Mouse (Mus musculus) bone marrow, adult 2 months (tissue): ENCODE measurements at regions not wholly inside any gene's neighbourhood (a gene's known extent, or its start where the extent isn't known, plus 50 kb on each side); places are given as distances from the start of the nearest gene placed in this dataset.

ENCODE experiments used
- H3K27ac ChIP-seq: fragments of 200-500 bp; 2 replicates; pipeline ENCODE4 v1.5.1; 2012; ENCODE audit warnings: low read depth, mild to moderate bottlenecking, control low read depth, inconsistent platforms, low read length; ENCODE audit not compliant: control insufficient read depth, poor library complexity, insufficient read depth
- H3K4me1 ChIP-seq: fragments of 200-500 bp; 2 replicates; pipeline ENCODE4 v1.6.1; 2011; ENCODE audit warnings: low read length; ENCODE audit not compliant: control insufficient read depth, insufficient read depth
- H3K4me3 ChIP-seq: fragments of 200-500 bp; replicated peaks from 2 replicates; pipeline ENCODE3; 2011; ENCODE audit warnings: mild to moderate bottlenecking, low read depth, low read length, control low read depth; ENCODE audit not compliant: control insufficient read depth
- CTCF ChIP-seq: fragments of 200-500 bp; IDR thresholded peaks from 2 replicates; pipeline ENCODE4 v1.5.1; 2011; ENCODE audit warnings: low read length, control low read depth; ENCODE audit not compliant: control insufficient read depth, insufficient read depth
- POLR2A ChIP-seq: fragments of 200-500 bp; IDR thresholded peaks from 2 replicates; pipeline ENCODE4 v1.6.1; 2011; ENCODE audit warnings: low read depth, mild to moderate bottlenecking, control low read depth, low read length, borderline replicate concordance; ENCODE audit not compliant: control insufficient read depth
- WGBS: fragments of 180-500 bp; shearing (Covaris S2); methylation state at CpG from one replicate; pipeline ENCODE4 v1.1.7; 2018; 5-methylcytosine and 5-hydroxymethylcytosine counted together

DNA sequence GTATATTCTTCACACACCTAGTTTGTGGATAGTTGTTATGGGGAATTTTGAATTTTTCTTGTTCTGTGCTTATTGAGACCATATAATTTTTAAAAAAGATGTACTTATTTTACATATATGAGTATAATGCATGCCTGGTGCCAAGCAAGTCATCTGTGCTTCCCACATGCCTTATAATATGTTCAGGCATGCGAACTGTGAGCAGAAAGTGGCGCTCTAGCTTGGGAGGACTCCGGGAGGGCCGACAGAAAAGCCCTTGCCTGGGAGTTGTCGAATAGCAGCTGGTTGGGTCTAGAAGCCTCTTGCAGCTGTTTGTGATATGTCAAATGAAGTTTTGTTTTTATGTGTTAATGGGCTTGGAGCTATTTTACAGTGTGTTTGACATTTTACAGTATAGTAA is 323.8 kb downstream of the Slc4a3 start:
- 78% methylated on average over 5 of the region's 5 CpGs for WGBS
- H3K4me3 ChIP-seq, result no peak overlapping the region
- no peak for TF ChIP-seq POLR2A
- no peak for TF ChIP-seq CTCF
- no peaks in the 10 kb centered on the region for H3K4me1 ChIP-seq
- H3K27ac ChIP-seq, result no peak overlapping the region

DNA sequence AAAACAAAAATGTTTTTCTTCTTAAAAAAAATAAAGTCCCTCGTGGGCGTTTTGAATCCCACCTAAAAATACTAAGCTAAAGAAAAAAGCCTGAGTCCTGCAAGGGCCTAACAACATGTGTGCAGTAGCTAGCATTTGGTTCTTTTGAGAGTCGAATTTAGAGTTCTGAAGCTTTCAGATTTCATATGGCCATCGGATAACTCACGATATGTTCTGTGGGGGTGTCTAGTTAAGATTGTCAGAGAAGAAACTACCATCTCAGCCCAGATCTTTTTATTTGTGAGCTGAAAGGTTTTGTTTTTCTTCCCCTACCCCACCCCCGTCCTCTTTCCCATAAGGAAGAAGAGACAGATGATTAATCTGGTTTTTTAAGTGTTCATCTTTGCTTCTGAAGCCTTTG is 327.8 kb downstream of the Slc4a3 start:
- TF ChIP-seq POLR2A (no peak), CTCF (no peak)
- 72% methylated on average over 6 of the region's 6 CpGs for WGBS
- Histone ChIP-seq H3K27ac (no peak overlapping the region), H3K4me3 (no peak overlapping the region), H3K4me1 (no peaks in the 10 kb centered on the region)

DNA sequence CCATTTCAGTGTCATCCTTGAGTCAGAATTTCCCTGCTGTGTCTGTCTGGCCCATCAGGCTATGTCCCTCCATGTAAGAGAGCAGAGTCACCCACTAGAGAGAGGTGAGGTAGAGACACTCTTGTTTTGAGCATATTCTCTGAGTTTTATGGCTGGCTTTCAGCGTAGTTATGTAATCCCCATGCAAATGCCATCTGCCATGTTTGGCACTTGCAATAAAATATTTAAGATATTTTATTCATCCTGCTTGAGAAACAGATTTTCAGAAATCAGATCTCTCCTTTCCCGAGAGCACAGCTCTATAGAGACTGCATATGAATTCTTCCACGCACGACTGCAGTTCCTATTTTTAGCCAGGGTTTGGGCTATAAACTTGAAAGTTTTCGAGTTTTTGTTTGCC is 331.1 kb downstream of the Slc4a3 start:
- H3K27ac ChIP-seq, result no peak overlapping the region
- TF ChIP-seq CTCF (no peak), POLR2A (no peak)
- H3K4me1 ChIP-seq, result no peaks in the 10 kb centered on the region
- no peak overlapping the region for H3K4me3 ChIP-seq
- WGBS, result 72% methylated on average over 5 of the region's 5 CpGs

DNA sequence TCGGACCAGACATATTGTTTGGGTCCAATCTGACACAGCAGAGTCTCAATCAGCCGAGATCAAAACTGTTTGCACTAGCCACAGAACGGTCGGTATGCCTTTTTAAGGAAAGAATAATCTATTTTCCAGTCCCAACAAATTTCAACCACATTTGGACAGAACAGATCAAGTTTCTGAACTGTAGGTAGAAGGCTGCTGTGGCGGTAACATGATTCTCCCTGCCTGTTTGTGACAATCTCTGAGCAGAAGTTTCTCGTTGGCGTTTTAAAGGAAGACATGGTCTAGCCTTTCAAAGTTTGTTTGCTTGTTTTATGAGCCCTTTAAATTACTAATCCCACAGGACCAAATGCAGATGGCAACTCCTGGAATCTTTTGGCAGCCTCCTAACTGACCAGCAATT is 339.6 kb downstream of the Slc4a3 start:
- Histone ChIP-seq H3K27ac (no peak overlapping the region), H3K4me3 (no peak overlapping the region), H3K4me1 (no peaks in the 10 kb centered on the region)
- WGBS, result 36% methylated on average over 7 of the region's 7 CpGs
- TF ChIP-seq CTCF (no peak), POLR2A (no peak)

DNA sequence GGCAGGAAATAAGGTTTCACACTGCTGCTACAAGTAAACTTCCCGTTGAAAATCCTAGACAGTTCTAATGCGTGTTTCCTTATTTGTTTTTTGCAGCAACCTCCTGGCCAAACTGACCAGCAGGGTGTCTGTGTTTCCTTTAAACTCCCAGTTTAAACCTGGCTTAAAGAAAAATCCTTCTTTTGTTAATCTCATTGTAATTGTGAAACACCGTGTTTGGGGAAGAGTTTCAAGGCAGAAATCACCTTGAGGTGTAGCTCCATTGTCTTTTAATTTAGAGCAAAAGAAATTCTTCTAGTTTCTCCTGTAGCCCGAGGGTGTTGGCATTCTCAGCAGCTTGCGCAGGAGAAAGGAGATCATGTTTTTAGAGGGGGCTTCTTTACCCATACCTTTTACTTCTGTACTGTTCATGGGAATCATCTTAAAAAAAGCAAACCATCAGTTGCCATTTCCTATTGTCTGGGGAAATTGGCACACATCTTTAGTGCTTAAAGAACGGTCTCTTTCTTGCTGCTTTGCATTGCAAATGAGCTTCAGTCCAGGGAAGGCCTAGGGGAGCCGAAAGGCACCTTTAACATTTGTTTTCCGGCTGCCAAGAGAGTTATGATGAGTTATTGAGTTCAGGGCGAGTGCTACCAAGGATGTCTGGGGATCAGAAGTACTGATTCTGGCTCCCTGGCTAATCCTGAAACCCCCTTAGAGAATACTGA is 342.6 kb downstream of the Slc4a3 start:
- TF ChIP-seq CTCF (no peak), POLR2A (no peak)
- 31% methylated on average over 9 of the region's 9 CpGs for WGBS
- Histone ChIP-seq H3K4me3 (no peak overlapping the region), H3K4me1 (no peaks in the 10 kb centered on the region), H3K27ac (no peak overlapping the region)

DNA sequence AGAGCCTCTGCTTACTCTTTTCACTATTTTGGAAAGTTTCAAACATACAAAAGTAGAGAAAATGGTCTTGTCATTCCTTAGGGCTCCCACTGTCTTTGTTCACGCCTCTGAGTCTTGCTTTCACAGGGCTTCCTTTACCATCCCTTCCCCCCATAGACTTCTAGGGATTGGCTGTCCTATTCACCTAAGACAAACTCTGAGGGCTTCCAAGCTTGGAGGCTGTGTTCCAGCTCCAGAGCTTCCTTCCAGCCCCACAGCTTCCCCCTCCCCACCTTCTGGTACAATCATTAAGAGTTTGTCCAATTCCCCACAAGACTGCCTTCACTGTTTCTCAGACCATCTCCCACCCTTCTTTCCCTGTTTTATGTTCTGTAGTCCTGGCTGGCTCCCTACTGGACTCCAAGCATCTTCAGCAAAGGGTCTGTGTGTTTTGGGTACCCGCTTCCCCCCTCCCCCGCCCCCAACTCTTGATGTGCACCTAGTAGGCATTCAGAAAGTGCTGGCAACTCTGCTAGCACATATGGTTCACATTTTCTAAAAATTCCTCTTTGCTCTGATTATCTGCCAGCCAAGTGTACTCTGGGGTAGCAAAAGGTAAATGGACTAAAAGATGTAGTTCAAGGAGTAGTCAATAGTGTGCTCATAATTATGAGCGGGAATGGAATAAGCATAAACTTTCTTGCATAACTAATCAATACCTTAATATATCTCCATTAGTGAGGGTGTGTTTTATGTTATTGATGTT is 344.0 kb downstream of the Slc4a3 start:
- no peaks in the 10 kb centered on the region for H3K4me1 ChIP-seq
- WGBS, result 82% methylated on average over 4 of the region's 4 CpGs
- TF ChIP-seq CTCF (no peak), POLR2A (no peak)
- no peak overlapping the region for H3K27ac ChIP-seq
- H3K4me3 ChIP-seq, result no peak overlapping the region

DNA sequence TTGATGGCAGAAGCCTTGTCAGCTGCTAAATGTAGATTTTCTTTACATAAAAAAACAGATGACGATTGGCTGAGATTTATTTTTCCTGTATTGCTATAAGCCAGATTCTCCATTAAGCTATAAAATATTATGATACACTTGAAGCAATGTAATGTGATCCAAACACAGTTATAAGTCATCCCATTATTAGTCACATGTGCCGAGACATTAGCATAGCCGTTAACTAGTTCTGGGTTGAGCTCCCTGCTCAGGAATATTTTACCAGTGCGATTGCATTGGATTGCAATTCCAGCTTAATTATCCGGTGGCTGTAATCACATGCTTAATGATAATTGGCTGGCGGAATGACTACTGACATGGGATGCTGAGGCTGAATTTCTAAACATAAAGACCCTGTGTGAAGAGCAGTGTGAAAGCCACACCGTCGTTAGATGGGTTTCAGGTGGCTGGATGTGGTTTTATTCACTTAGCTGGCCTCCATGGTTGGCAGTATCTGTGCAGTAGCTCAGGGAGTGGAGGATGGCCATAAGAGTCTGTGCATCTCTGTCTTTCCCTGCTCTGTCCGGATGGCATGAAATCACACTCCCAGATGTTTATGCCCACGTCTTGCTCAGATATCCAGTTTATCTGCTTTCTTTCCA is 344.7 kb downstream of the Slc4a3 start:
- no peak overlapping the region for H3K27ac ChIP-seq
- WGBS, result 84% methylated on average over 10 of the region's 10 CpGs
- no peak overlapping the region for H3K4me3 ChIP-seq
- no peak for TF ChIP-seq POLR2A
- no peak for TF ChIP-seq CTCF
- H3K4me1 ChIP-seq, result no peaks in the 10 kb centered on the region

DNA sequence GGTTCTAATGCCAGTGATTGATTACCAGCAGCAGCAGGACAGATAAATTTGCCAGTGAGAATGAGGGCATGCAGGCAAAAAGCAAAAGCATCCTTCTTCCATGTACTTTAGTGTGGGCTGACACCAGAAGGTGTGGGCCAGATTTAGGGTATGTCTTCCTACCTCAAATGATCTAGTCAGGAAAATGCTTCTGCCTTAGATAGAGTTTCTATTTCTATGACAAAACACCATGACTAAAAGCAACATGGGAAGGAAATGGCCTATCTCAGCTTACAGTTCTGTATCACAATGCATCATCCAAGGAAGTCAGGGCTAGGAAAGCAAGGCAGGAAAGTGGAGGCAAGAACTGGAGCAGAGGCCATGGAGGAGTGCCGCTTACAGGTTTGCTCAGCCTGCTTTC is 349.5 kb downstream of the Slc4a3 start:
- H3K4me1 ChIP-seq, result no peaks in the 10 kb centered on the region
- TF ChIP-seq CTCF, result no peak
- TF ChIP-seq POLR2A, result no peak
- WGBS, result 88% methylated on average over 1 of the region's 1 CpGs
- H3K4me3 ChIP-seq, result no peak overlapping the region
- no peak overlapping the region for H3K27ac ChIP-seq

DNA sequence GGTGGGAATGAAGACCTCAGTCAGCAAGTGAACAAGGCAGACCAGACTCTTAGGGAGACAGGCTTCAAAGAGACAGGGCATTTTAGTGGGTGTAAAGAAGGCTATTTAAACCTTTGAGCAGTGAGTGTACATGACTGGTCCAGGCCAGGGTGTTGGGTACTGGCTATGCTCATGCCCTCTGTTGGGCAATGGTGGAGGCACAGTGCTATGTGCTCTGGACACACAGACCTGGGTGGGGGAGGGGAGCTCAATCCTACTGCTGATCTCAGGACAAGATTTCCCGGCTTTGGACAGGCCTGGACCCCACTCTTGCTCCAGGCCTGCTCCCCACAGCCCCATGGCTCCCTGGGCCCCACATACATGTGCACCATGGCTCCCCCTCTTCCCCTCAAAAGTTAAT is 355.1 kb downstream of the Slc4a3 start:
- Histone ChIP-seq H3K4me1 (no peaks in the 10 kb centered on the region), H3K4me3 (no peak overlapping the region), H3K27ac (no peak overlapping the region)
- no peak for TF ChIP-seq CTCF
- no peak for TF ChIP-seq POLR2A
- 44% methylated on average over 1 of the region's 1 CpGs for WGBS
